Mouse (Mus musculus): ENCODE data around the gene Epor. TPM values are rescaled to one million over a fixed set of nuclear protein-coding genes. Genes with fewer than 3 reads are reported as not detected.

Gene Epor
- polyA plus RNA-seq, 1 experiment from 2014 or later: 4.9 TPM

GRCm38 (mm10) chr9:21927208-21927753 is 36.0 kb downstream of the Epor start, which contains the start of the genes Ccdc159 and Tmem205:
Ccdc159 (plus strand) TSS chr9:21927471.
Tmem205 (minus strand) TSS chr9:21927556.
- Histone ChIP-seq H3K4me2 (ENCODE audit: low read depth, severe bottlenecking) (peak within 1 kb of the TSS; percentile 58), H3K27me3 (ENCODE audit: control insufficient read depth, insufficient read depth, low read length) (no peaks in the 10 kb centered on the region), H3K4me3 (ENCODE audit: low read depth, low read length) (peak within 1 kb of the TSS; percentile 50), H3K9ac (ENCODE audit: low read length) (peak within 1 kb of the TSS; percentile 56), H3K4me1 (ENCODE audit: control insufficient read depth, insufficient read depth, low read length) (0 out of 2 replicates have a peak, but pooled peaks cover 8% of the 10 kb centered on the region), H3K27ac (replicated peaks; ENCODE audit: low read depth, low read length) (0 out of 2 replicates have a peak within 1 kb of the TSS, but pooled peaks have one; percentile 12), H3K36me3 (ENCODE audit: control insufficient read depth, insufficient read depth, low read length) (peaks cover 3% of the 10 kb centered on the region; the same call in 1 of the 2 replicates), H3K9me3 (ENCODE audit: control insufficient read depth, low read length) (no peaks in the 10 kb centered on the region)
- WGBS: under 1% methylated on average over 28 of the region's 28 CpGs
- DNase-seq (ENCODE audit: low spot score) (peak; percentile 93), ATAC-seq (ENCODE audit: insufficient number of reproducible peaks, low FRiP score, low TSS enrichment, low read depth) (peak; percentile 97)

DNA sequence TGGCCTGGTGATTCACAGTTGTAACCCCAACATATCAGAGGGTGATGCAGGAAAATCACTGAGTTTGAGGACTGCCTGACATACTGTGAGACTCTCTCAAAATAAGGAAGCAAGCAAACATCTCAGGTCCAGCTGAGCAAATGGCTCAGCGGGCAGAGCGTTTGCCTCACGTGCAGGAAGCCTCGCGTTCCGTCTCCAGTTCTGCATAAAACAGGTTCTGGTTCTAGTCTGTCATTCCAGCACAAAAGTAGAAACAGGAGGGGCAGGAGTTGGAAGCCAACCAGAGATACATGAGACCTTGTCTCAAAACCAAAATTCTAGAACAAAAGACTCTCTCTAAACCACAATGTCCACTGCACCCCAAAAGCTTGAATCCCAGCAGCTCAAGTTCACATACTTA is 36.5 kb downstream of the Epor start:
- 4% methylated on average over 6 of the region's 6 CpGs for WGBS
- H3K27ac ChIP-seq (replicated peaks; ENCODE audit: low read depth, low read length): 0 out of 2 replicates have a peak overlapping the region, but pooled peaks have one; percentile 12
- H3K9me3 ChIP-seq (ENCODE audit: control insufficient read depth, low read length): no peaks in the 10 kb centered on the region

DNA sequence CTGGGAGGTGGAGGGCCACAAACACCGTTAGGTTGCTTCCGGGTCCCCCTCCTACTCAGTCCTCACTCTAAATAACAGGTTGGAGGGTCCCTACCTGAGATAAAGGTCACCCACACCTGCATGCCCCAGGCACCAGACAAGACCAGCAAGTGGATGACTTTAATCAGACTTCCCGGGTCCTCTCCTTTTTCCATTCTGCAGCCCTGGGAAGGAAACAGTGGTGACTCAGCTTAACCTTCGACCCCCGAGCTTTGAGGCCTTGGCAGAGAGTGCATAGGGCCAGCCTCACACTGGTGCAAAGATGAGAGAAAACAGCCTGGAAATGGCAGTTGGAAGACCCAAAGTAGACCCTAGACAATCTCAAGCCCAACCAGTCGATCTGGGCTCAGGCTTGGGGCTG is 37.2 kb downstream of the Epor start:
- Histone ChIP-seq H3K4me2 (ENCODE audit: low read depth, severe bottlenecking) (peak overlapping the region; percentile 58), H3K27me3 (ENCODE audit: control insufficient read depth, insufficient read depth, low read length) (no peaks in the 10 kb centered on the region), H3K27ac (replicated peaks; ENCODE audit: low read depth, low read length) (no peak overlapping the region), H3K36me3 (ENCODE audit: control insufficient read depth, insufficient read depth, low read length) (peaks cover 3% of the 10 kb centered on the region; the same call in 1 of the 2 replicates), H3K4me1 (ENCODE audit: control insufficient read depth, insufficient read depth, low read length) (0 out of 2 replicates have a peak, but pooled peaks cover 8% of the 10 kb centered on the region), H3K9me3 (ENCODE audit: control insufficient read depth, low read length) (no peaks in the 10 kb centered on the region), H3K4me3 (ENCODE audit: low read depth, low read length) (0 out of 2 replicates have a peak overlapping the region, but pooled peaks have one; percentile 50), H3K9ac (ENCODE audit: low read length) (no peak overlapping the region; the same call in 1 of the 2 replicates)
- ATAC-seq (ENCODE audit: insufficient number of reproducible peaks, low FRiP score, low TSS enrichment, low read depth) (no peak), DNase-seq (ENCODE audit: low spot score) (no peak)
- 74% methylated on average over 6 of the region's 6 CpGs for WGBS

More for the DNA sequence above, 36.5 kb downstream of the Epor start:
- Histone ChIP-seq H3K9ac (ENCODE audit: low read length) (peak overlapping the region; percentile 56), H3K4me1 (ENCODE audit: control insufficient read depth, insufficient read depth, low read length) (0 out of 2 replicates have a peak, but pooled peaks cover 8% of the 10 kb centered on the region), H3K4me2 (ENCODE audit: low read depth, severe bottlenecking) (peak overlapping the region; percentile 58), H3K4me3 (ENCODE audit: low read depth, low read length) (peak overlapping the region; percentile 50), H3K27me3 (ENCODE audit: control insufficient read depth, insufficient read depth, low read length) (no peaks in the 10 kb centered on the region), H3K36me3 (ENCODE audit: control insufficient read depth, insufficient read depth, low read length) (peaks cover 3% of the 10 kb centered on the region; the same call in 1 of the 2 replicates)
- ATAC-seq (ENCODE audit: insufficient number of reproducible peaks, low FRiP score, low TSS enrichment, low read depth) (no peak), DNase-seq (ENCODE audit: low spot score) (no peak)

DNA sequence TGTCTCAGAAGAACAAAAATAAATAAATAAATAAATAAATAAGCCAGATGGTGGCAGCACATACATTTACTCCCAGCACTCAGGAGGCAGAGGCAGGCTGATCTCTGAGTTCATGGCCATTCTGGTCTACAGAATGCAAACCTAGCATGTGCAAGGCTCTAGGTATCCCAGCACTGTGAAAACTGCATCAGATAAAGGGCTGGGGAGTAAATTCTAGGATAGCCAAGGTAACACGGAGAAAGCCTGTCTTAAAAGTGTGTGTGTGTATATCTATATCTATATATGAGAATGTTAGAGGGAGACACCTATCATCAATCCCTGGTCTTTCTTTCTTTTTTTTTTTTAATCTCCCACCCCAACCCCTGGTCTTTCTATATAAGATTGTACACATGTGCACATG is 37.8 kb downstream of the Epor start:
- Histone ChIP-seq H3K27me3 (ENCODE audit: control insufficient read depth, insufficient read depth, low read length) (no peaks in the 10 kb centered on the region), H3K36me3 (ENCODE audit: control insufficient read depth, insufficient read depth, low read length) (peaks cover 3% of the 10 kb centered on the region; the same call in 1 of the 2 replicates), H3K4me1 (ENCODE audit: control insufficient read depth, insufficient read depth, low read length) (0 out of 2 replicates have a peak, but pooled peaks cover 8% of the 10 kb centered on the region), H3K4me3 (ENCODE audit: low read depth, low read length) (no peak overlapping the region), H3K4me2 (ENCODE audit: low read depth, severe bottlenecking) (no peak overlapping the region), H3K27ac (replicated peaks; ENCODE audit: low read depth, low read length) (no peak overlapping the region), H3K9ac (ENCODE audit: low read length) (no peak overlapping the region), H3K9me3 (ENCODE audit: control insufficient read depth, low read length) (no peaks in the 10 kb centered on the region)
- DNase-seq (ENCODE audit: low spot score) (no peak), ATAC-seq (ENCODE audit: insufficient number of reproducible peaks, low FRiP score, low TSS enrichment, low read depth) (no peak)
- WGBS: 93% methylated on average over 1 of the region's 1 CpGs

DNA sequence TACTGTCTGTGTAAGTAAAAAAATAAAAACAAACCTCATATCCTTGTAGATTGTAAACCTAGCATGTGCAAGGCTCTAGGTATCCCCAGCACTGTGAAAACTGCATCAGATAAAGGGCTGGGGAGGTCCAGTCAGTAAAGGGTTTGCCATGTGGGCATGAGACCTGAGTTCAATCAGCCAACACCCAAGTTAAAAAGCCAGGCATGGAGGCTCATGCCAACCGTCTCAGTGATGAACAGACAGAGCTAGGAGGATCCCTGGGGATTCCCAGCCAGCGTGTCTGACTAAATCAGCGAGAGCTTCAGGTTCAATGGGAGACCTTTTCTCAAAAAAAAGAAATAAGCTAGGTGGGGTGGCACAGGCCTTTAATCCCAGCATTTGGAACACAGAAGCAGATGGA is 38.3 kb downstream of the Epor start:
- WGBS: 96% methylated on average over 3 of the region's 3 CpGs
- Histone ChIP-seq H3K9ac (ENCODE audit: low read length) (no peak overlapping the region), H3K4me1 (ENCODE audit: control insufficient read depth, insufficient read depth, low read length) (0 out of 2 replicates have a peak, but pooled peaks cover 8% of the 10 kb centered on the region), H3K36me3 (ENCODE audit: control insufficient read depth, insufficient read depth, low read length) (peaks cover 3% of the 10 kb centered on the region; the same call in 1 of the 2 replicates), H3K4me2 (ENCODE audit: low read depth, severe bottlenecking) (no peak overlapping the region), H3K27me3 (ENCODE audit: control insufficient read depth, insufficient read depth, low read length) (no peaks in the 10 kb centered on the region), H3K4me3 (ENCODE audit: low read depth, low read length) (no peak overlapping the region), H3K9me3 (ENCODE audit: control insufficient read depth, low read length) (no peaks in the 10 kb centered on the region), H3K27ac (replicated peaks; ENCODE audit: low read depth, low read length) (no peak overlapping the region)
- no peak for DNase-seq (ENCODE audit: low spot score)
- no peak for ATAC-seq (ENCODE audit: insufficient number of reproducible peaks, low FRiP score, low TSS enrichment, low read depth)

DNA sequence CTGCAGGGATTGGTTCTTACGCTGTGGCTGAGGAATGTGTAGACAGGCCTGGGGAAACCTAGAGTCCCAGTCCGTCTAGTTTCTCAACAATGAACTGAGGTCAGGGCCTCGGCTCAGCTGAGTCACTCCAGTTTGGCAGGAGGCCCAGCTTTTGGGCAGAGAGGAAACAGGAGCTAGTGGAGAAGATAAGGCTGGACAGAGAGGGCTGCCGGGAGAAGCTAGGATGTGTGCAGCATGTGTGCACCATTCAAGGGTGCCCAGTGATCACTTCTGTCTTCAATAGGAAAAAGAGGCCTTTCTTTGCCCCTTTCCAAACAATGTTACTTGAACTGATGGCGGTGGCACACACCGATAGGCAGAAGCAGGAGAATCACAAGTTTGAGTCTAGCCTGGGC is 39.2 kb downstream of the Epor start:
- 88% methylated on average over 6 of the region's 6 CpGs for WGBS
- Histone ChIP-seq H3K4me3 (ENCODE audit: low read depth, low read length) (no peak overlapping the region), H3K4me1 (ENCODE audit: control insufficient read depth, insufficient read depth, low read length) (0 out of 2 replicates have a peak, but pooled peaks cover 8% of the 10 kb centered on the region), H3K27me3 (ENCODE audit: control insufficient read depth, insufficient read depth, low read length) (no peaks in the 10 kb centered on the region), H3K36me3 (ENCODE audit: control insufficient read depth, insufficient read depth, low read length) (peaks cover 3% of the 10 kb centered on the region; the same call in 1 of the 2 replicates), H3K27ac (replicated peaks; ENCODE audit: low read depth, low read length) (no peak overlapping the region), H3K9ac (ENCODE audit: low read length) (no peak overlapping the region), H3K4me2 (ENCODE audit: low read depth, severe bottlenecking) (no peak overlapping the region), H3K9me3 (ENCODE audit: control insufficient read depth, low read length) (no peaks in the 10 kb centered on the region)
- DNase-seq (ENCODE audit: low spot score) (no peak), ATAC-seq (ENCODE audit: insufficient number of reproducible peaks, low FRiP score, low TSS enrichment, low read depth) (no peak)

- ATAC-seq (ENCODE audit: insufficient number of reproducible peaks, low FRiP score, low TSS enrichment, low read depth): no peak
- no peak for DNase-seq (ENCODE audit: low spot score)
- peaks cover 3% of the 10 kb centered on the region; the same call in 1 of the 2 replicates for H3K36me3 ChIP-seq (ENCODE audit: control insufficient read depth, insufficient read depth, low read length)
- H3K9ac ChIP-seq (ENCODE audit: low read length): no peak overlapping the region
- no peak overlapping the region for H3K27ac ChIP-seq (replicated peaks; ENCODE audit: low read depth, low read length)
- no peak overlapping the region for H3K4me3 ChIP-seq (ENCODE audit: low read depth, low read length)
- 76% methylated on average over 3 of the region's 3 CpGs for WGBS
- H3K9me3 ChIP-seq (ENCODE audit: control insufficient read depth, low read length): no peaks in the 10 kb centered on the region
- H3K4me2 ChIP-seq (ENCODE audit: low read depth, severe bottlenecking): no peak overlapping the region
- H3K27me3 ChIP-seq (ENCODE audit: control insufficient read depth, insufficient read depth, low read length): no peaks in the 10 kb centered on the region
- H3K4me1 ChIP-seq (ENCODE audit: control insufficient read depth, insufficient read depth, low read length): 0 out of 2 replicates have a peak, but pooled peaks cover 8% of the 10 kb centered on the region
These were observed 39.7 kb downstream of the Epor start for GRCm38 (mm10) chr9:21923490-21924098.

DNA sequence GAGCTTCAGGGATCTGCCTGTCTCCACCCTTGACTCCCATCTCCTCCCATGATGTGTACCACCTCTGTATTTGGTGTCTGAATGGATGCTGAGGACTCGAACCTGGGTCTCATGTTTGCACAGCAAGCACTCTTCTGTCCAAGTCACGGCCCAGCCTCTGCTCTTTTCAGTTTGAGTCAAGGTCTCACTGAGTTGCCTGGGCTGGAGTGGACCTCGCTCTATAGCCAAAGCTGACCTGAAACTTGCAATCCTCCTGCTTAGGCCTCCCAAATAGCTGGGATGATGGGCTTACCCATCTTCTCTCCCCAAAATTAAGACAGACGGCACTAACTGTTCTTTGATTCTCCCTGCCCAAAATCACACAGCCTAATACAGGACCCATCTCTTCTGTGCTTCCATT is 40.3 kb downstream of the Epor start:
- Histone ChIP-seq H3K9ac (ENCODE audit: low read length) (no peak overlapping the region), H3K4me3 (ENCODE audit: low read depth, low read length) (no peak overlapping the region), H3K27ac (replicated peaks; ENCODE audit: low read depth, low read length) (no peak overlapping the region), H3K9me3 (ENCODE audit: control insufficient read depth, low read length) (no peaks in the 10 kb centered on the region), H3K4me2 (ENCODE audit: low read depth, severe bottlenecking) (no peak overlapping the region), H3K27me3 (ENCODE audit: control insufficient read depth, insufficient read depth, low read length) (no peaks in the 10 kb centered on the region), H3K4me1 (ENCODE audit: control insufficient read depth, insufficient read depth, low read length) (0 out of 2 replicates have a peak, but pooled peaks cover 8% of the 10 kb centered on the region), H3K36me3 (ENCODE audit: control insufficient read depth, insufficient read depth, low read length) (peaks cover 3% of the 10 kb centered on the region; the same call in 1 of the 2 replicates)
- no peak for DNase-seq (ENCODE audit: low spot score)
- ATAC-seq (ENCODE audit: insufficient number of reproducible peaks, low FRiP score, low TSS enrichment, low read depth): no peak
- 87% methylated on average over 4 of the region's 4 CpGs for WGBS

All from limb, embryonic 11.5 days (tissue).